Mouse (Mus musculus): ENCODE results near the gene Mapre3. TPM values are rescaled to one million over a fixed set of nuclear protein-coding genes. Genes with fewer than 3 reads are reported as not detected.

Mapre3 gene
- 73.1 and 81.0 TPM in 2 replicates for polyA plus RNA-seq (2016; fragmentation: Nextera tagmentation; extraction: Ambion mirVana)

- Histone ChIP-seq H3K27me3 (0 out of 2 replicates have a peak, but pooled peaks cover 6% of the 10 kb centered on the region), H3K4me1 (peaks cover 34% of the 10 kb centered on the region), H3K9me3 (replicated peaks) (no peaks in the 10 kb centered on the region), H3K4me3 (peak within 1 kb of the TSS; percentile 88), H3K27ac (peak within 1 kb of the TSS; percentile 95), H3K36me3 (no peaks in the 10 kb centered on the region), H3K9ac (peak within 1 kb of the TSS; percentile 97), H3K4me2 (replicated peaks) (peak within 1 kb of the TSS; percentile 88)
- peak; percentile 98 for ATAC-seq (ENCODE audit: low FRiP score)
- under 1% methylated on average over 47 of the region's 59 CpGs for WGBS
Observed at GRCm38 (mm10) chr5:30814424-30815119, at the start of gene Mapre3. TSS of gene Mapre3 (plus strand) at chr5:30814641.

- Histone ChIP-seq H3K9me3 (replicated peaks) (no peaks in the 10 kb centered on the region), H3K9ac (peak overlapping the region; percentile 6; the same call in 1 of the 2 replicates), H3K27ac (peak overlapping the region; percentile 40; the same call in 1 of the 2 replicates), H3K4me3 (no peak overlapping the region), H3K4me2 (replicated peaks) (no peak overlapping the region), H3K36me3 (peaks cover 12% of the 10 kb centered on the region), H3K4me1 (peaks cover 59% of the 10 kb centered on the region), H3K27me3 (no peaks in the 10 kb centered on the region)
- 77% methylated on average over 12 of the region's 12 CpGs for WGBS
- no peak for ATAC-seq (ENCODE audit: low FRiP score)
Observed at GRCm38 (mm10) chr5:30765596-30766370, 48.7 kb upstream of the Mapre3 start.

- no peaks in the 10 kb centered on the region for H3K27me3 ChIP-seq
- WGBS, result 69% methylated on average over 4 of the region's 4 CpGs
- ATAC-seq (ENCODE audit: low FRiP score), result no peak
- peaks cover 12% of the 10 kb centered on the region for H3K36me3 ChIP-seq
- no peak overlapping the region for H3K4me3 ChIP-seq
- peak overlapping the region; percentile 62; the same call in 1 of the 2 replicates for H3K27ac ChIP-seq
- no peak overlapping the region for H3K4me2 ChIP-seq (replicated peaks)
- peaks cover 54% of the 10 kb centered on the region for H3K4me1 ChIP-seq
- no peaks in the 10 kb centered on the region for H3K9me3 ChIP-seq (replicated peaks)
- no peak overlapping the region for H3K9ac ChIP-seq
Observed at GRCm38 (mm10) chr5:30768082-30768481, 46.4 kb upstream of the Mapre3 start.

- H3K9me3 ChIP-seq (replicated peaks), result no peaks in the 10 kb centered on the region
- no peak overlapping the region for H3K9ac ChIP-seq
- H3K36me3 ChIP-seq, result peaks cover 12% of the 10 kb centered on the region
- H3K4me2 ChIP-seq (replicated peaks), result no peak overlapping the region
- ATAC-seq (ENCODE audit: low FRiP score), result peak; percentile 64
- 24% methylated on average over 9 of the region's 9 CpGs for WGBS
- H3K27ac ChIP-seq, result peak overlapping the region; percentile 62
- no peak overlapping the region for H3K4me3 ChIP-seq
- H3K4me1 ChIP-seq, result peaks cover 52% of the 10 kb centered on the region
- H3K27me3 ChIP-seq, result no peaks in the 10 kb centered on the region
Observed at GRCm38 (mm10) chr5:30768598-30768997, 45.8 kb upstream of the Mapre3 start.

- no peak for ATAC-seq (ENCODE audit: low FRiP score)
- Histone ChIP-seq H3K27ac (peak overlapping the region; percentile 62), H3K4me1 (peaks cover 52% of the 10 kb centered on the region), H3K9ac (no peak overlapping the region), H3K36me3 (peaks cover 12% of the 10 kb centered on the region), H3K4me2 (replicated peaks) (no peak overlapping the region), H3K4me3 (no peak overlapping the region), H3K27me3 (no peaks in the 10 kb centered on the region), H3K9me3 (replicated peaks) (no peaks in the 10 kb centered on the region)
- 82% methylated on average over 9 of the region's 9 CpGs for WGBS
Observed at GRCm38 (mm10) chr5:30769075-30769474, 45.4 kb upstream of the Mapre3 start.

GRCm38 (mm10) chr5:30774601-30775371 lies 39.7 kb upstream of the Mapre3 start:
- Histone ChIP-seq H3K4me3 (peak overlapping the region; percentile 17), H3K9me3 (replicated peaks) (no peaks in the 10 kb centered on the region), H3K27ac (peak overlapping the region; percentile 78), H3K36me3 (peaks cover 27% of the 10 kb centered on the region), H3K4me2 (replicated peaks) (peak overlapping the region; percentile 55), H3K4me1 (peaks cover 29% of the 10 kb centered on the region), H3K27me3 (no peaks in the 10 kb centered on the region), H3K9ac (peak overlapping the region; percentile 55)
- 8% methylated on average over 20 of the region's 20 CpGs for WGBS
- peak; percentile 59 for ATAC-seq (ENCODE audit: low FRiP score)

- H3K27ac ChIP-seq, result no peak overlapping the region
- H3K36me3 ChIP-seq, result peaks cover 85% of the 10 kb centered on the region
- 87% methylated on average over 9 of the region's 9 CpGs for WGBS
Observed at GRCm38 (mm10) chr5:30780699-30781098, 33.7 kb upstream of the Mapre3 start.

GRCm38 (mm10) chr5:30781147-30781546 lies 33.3 kb upstream of the Mapre3 start:
- peaks cover 88% of the 10 kb centered on the region for H3K36me3 ChIP-seq
- H3K9me3 ChIP-seq (replicated peaks), result no peaks in the 10 kb centered on the region
- no peaks in the 10 kb centered on the region; the same call in 1 of the 2 replicates for H3K4me1 ChIP-seq
- ATAC-seq (ENCODE audit: low FRiP score), result no peak; the same call in 1 of the 2 replicates
- H3K27me3 ChIP-seq, result no peaks in the 10 kb centered on the region
- no peak overlapping the region for H3K4me2 ChIP-seq (replicated peaks)
- 50% methylated on average over 3 of the region's 3 CpGs for WGBS
- H3K4me3 ChIP-seq, result no peak overlapping the region
- no peak overlapping the region for H3K9ac ChIP-seq
- no peak overlapping the region for H3K27ac ChIP-seq

More at GRCm38 (mm10) chr5:30780699-30781098, 33.7 kb upstream of the Mapre3 start:
- Histone ChIP-seq H3K9ac (0 out of 2 replicates have a peak overlapping the region, but pooled peaks have one; percentile 5), H3K4me2 (replicated peaks) (no peak overlapping the region), H3K27me3 (no peaks in the 10 kb centered on the region), H3K4me3 (no peak overlapping the region), H3K4me1 (no peaks in the 10 kb centered on the region; the same call in 1 of the 2 replicates), H3K9me3 (replicated peaks) (no peaks in the 10 kb centered on the region)
- ATAC-seq (ENCODE audit: low FRiP score), result no peak

- 92% methylated on average over 5 of the region's 5 CpGs for WGBS
- ATAC-seq (ENCODE audit: low FRiP score), result no peak
- Histone ChIP-seq H3K9me3 (replicated peaks) (no peaks in the 10 kb centered on the region), H3K27ac (no peak overlapping the region), H3K4me1 (no peaks in the 10 kb centered on the region), H3K36me3 (peaks cover 85% of the 10 kb centered on the region), H3K4me3 (no peak overlapping the region), H3K4me2 (replicated peaks) (no peak overlapping the region), H3K9ac (no peak overlapping the region), H3K27me3 (no peaks in the 10 kb centered on the region)
Observed at GRCm38 (mm10) chr5:30787381-30787780, 27.1 kb upstream of the Mapre3 start.

GRCm38 (mm10) chr5:30790047-30790446 lies 24.4 kb upstream of the Mapre3 start:
- Histone ChIP-seq H3K9me3 (replicated peaks) (no peaks in the 10 kb centered on the region), H3K36me3 (peaks cover 85% of the 10 kb centered on the region), H3K4me2 (replicated peaks) (no peak overlapping the region), H3K9ac (no peak overlapping the region), H3K27ac (no peak overlapping the region), H3K27me3 (no peaks in the 10 kb centered on the region), H3K4me1 (no peaks in the 10 kb centered on the region), H3K4me3 (no peak overlapping the region)
- ATAC-seq (ENCODE audit: low FRiP score), result no peak
- WGBS, result 94% methylated on average over 3 of the region's 3 CpGs

- Histone ChIP-seq H3K27me3 (no peaks in the 10 kb centered on the region), H3K9ac (no peak overlapping the region), H3K4me2 (replicated peaks) (no peak overlapping the region), H3K9me3 (replicated peaks) (no peaks in the 10 kb centered on the region), H3K4me3 (no peak overlapping the region), H3K36me3 (peaks cover 81% of the 10 kb centered on the region), H3K4me1 (peaks cover 6% of the 10 kb centered on the region), H3K27ac (no peak overlapping the region)
- 15% methylated on average over 12 of the region's 12 CpGs for WGBS
- peak; percentile 38 for ATAC-seq (ENCODE audit: low FRiP score)
Observed at GRCm38 (mm10) chr5:30796125-30796524, 18.3 kb upstream of the Mapre3 start.

GRCm38 (mm10) chr5:30797482-30797881 lies 17.0 kb upstream of the Mapre3 start:
- no peaks in the 10 kb centered on the region for H3K9me3 ChIP-seq (replicated peaks)
- no peak for ATAC-seq (ENCODE audit: low FRiP score)
- H3K4me2 ChIP-seq (replicated peaks), result no peak overlapping the region
- 0 out of 2 replicates have a peak overlapping the region, but pooled peaks have one; percentile 13 for H3K9ac ChIP-seq
- 47% methylated on average over 7 of the region's 7 CpGs for WGBS
- no peaks in the 10 kb centered on the region for H3K27me3 ChIP-seq
- H3K36me3 ChIP-seq, result peaks cover 68% of the 10 kb centered on the region
- peaks cover 6% of the 10 kb centered on the region for H3K4me1 ChIP-seq
- no peak overlapping the region for H3K4me3 ChIP-seq
- H3K27ac ChIP-seq, result no peak overlapping the region

Data from hindbrain, embryonic 12.5 days (tissue).